Mouse (Mus musculus): Measurements from ENCODE around the gene Kcnma1.

The Kcnma1 gene

GRCm38 (mm10) chr14:24014391-24014790 is at the start of gene Kcnma1:
Kcnma1 (minus strand) TSS chr14:24014491.
- no peak for DNase-seq

- DNase-seq, result peak; percentile 27 to 57
Observed at GRCm38 (mm10) chr14:24059747-24060146, 45.5 kb upstream of the Kcnma1 start.

GRCm38 (mm10) chr14:24059287-24059686 is 45.0 kb upstream of the Kcnma1 start:
- no peak for DNase-seq

- DNase-seq, result no peak
Observed at GRCm38 (mm10) chr14:24051821-24052220, 37.5 kb upstream of the Kcnma1 start.

GRCm38 (mm10) chr14:24036609-24037008 is 22.3 kb upstream of the Kcnma1 start:
- no peak for DNase-seq

GRCm38 (mm10) chr14:24036208-24036535 is 21.9 kb upstream of the Kcnma1 start:
- no peak for DNase-seq

- peak; percentile 32 to 39 for DNase-seq
Observed at GRCm38 (mm10) chr14:24035486-24036207, 21.4 kb upstream of the Kcnma1 start.

GRCm38 (mm10) chr14:24032876-24033389 is 18.6 kb upstream of the Kcnma1 start:
- no peak for DNase-seq

- peak; percentile 78 to 80 for DNase-seq
Observed at GRCm38 (mm10) chr14:24032201-24032600, 17.9 kb upstream of the Kcnma1 start.

- no peak for DNase-seq
Observed at GRCm38 (mm10) chr14:24020718-24021117, 6.4 kb upstream of the Kcnma1 start.

GRCm38 (mm10) chr14:24009978-24010377 is 4.3 kb downstream of the Kcnma1 start:
- DNase-seq, result no peak

GRCm38 (mm10) chr14:24008252-24008651 is 6.0 kb downstream of the Kcnma1 start:
- DNase-seq, result peak; percentile 55 to 57

- no peak for DNase-seq
Observed at GRCm38 (mm10) chr14:24006276-24006675, 8.0 kb downstream of the Kcnma1 start.

- peak in 1 of 2 experiments; percentile 31 for DNase-seq
Observed at GRCm38 (mm10) chr14:24004471-24005271, 9.6 kb downstream of the Kcnma1 start.

- DNase-seq, result peak; percentile 13 to 37
Observed at GRCm38 (mm10) chr14:24003450-24004381, 10.6 kb downstream of the Kcnma1 start.

- DNase-seq, result no peak
Observed at GRCm38 (mm10) chr14:24002647-24003046, 11.6 kb downstream of the Kcnma1 start.

- no peak for DNase-seq
Observed at GRCm38 (mm10) chr14:23997912-23998311, 16.4 kb downstream of the Kcnma1 start.

GRCm38 (mm10) chr14:23995831-23996230 is 18.5 kb downstream of the Kcnma1 start:
- DNase-seq, result no peak

- no peak for DNase-seq
Observed at GRCm38 (mm10) chr14:23990871-23991270, 23.4 kb downstream of the Kcnma1 start.

- no peak for DNase-seq
Observed at GRCm38 (mm10) chr14:23989696-23990095, 24.6 kb downstream of the Kcnma1 start.

- no peak for DNase-seq
Observed at GRCm38 (mm10) chr14:23982205-23982604, 32.1 kb downstream of the Kcnma1 start.

GRCm38 (mm10) chr14:23974685-23975084 is 39.6 kb downstream of the Kcnma1 start:
- no peak for DNase-seq

- DNase-seq, result no peak
Observed at GRCm38 (mm10) chr14:23966471-23966870, 47.8 kb downstream of the Kcnma1 start.

Data from cerebellum, adult 18-20 months (tissue).